Mouse (Mus musculus): ENCODE data around the gene 1110065P20Rik. TPM values are rescaled to one million over a fixed set of nuclear protein-coding genes. Genes with fewer than 3 reads are reported as not detected.

The 1110065P20Rik gene
- polyA plus RNA-seq, 1 experiment, result 1.2 TPM

GRCm38 (mm10) chr4:124802309-124803260, 48.4 kb downstream of the 1110065P20Rik start:
- Histone ChIP-seq H3K9me3 (ENCODE audit: control insufficient read depth, low read length) (no peaks in the 10 kb centered on the region), H3K27me3 (ENCODE audit: control insufficient read depth) (no peaks in the 10 kb centered on the region), H3K36me3 (ENCODE audit: control insufficient read depth) (peaks cover 77% of the 10 kb centered on the region), H3K4me3 (replicated peaks) (peak overlapping the region; percentile 84), H3K4me1 (ENCODE audit: control insufficient read depth) (peaks cover 54% of the 10 kb centered on the region)
- TF ChIP-seq GATA1 (IDR thresholded peaks at IDR 0.05; ENCODE audit: low read length), result no peak
- peak; percentile 56 for TF ChIP-seq TAL1 (IDR thresholded peaks at IDR 0.05; ENCODE audit: low read length)

- Histone ChIP-seq H3K4me3 (replicated peaks) (peak within 1 kb of the TSS; percentile 84), H3K36me3 (ENCODE audit: control insufficient read depth) (peaks cover 77% of the 10 kb centered on the region), H3K4me1 (ENCODE audit: control insufficient read depth) (peaks cover 45% of the 10 kb centered on the region), H3K27me3 (ENCODE audit: control insufficient read depth) (no peaks in the 10 kb centered on the region), H3K9me3 (ENCODE audit: control insufficient read depth, low read length) (no peaks in the 10 kb centered on the region)
- no peak for TF ChIP-seq GATA1 (IDR thresholded peaks at IDR 0.05; ENCODE audit: low read length)
- no peak for TF ChIP-seq TAL1 (IDR thresholded peaks at IDR 0.05; ENCODE audit: low read length)
Observed at GRCm38 (mm10) chr4:124801552-124802308, 49.3 kb downstream of the 1110065P20Rik start, which contains the start of gene Mtf1. Mtf1 (plus strand) TSS chr4:124802104.

Other genes starting within 250 kb of the 1110065P20Rik start
- gene 3100002H09Rik, start 240.4 kb downstream of the 1110065P20Rik start, polyA plus RNA-seq (2012), result not detected in 2 replicates
- 0.01 and 0.02 TPM in 2 replicates for gene Pou3f1, start 194.4 kb downstream of the 1110065P20Rik start, polyA plus RNA-seq (2012)
- gene Utp11, start 157.6 kb downstream of the 1110065P20Rik start, polyA plus RNA-seq (2012), result 0.19 and 0.50 TPM in 2 replicates
- 0.05 and 0.09 TPM in 2 replicates for gene Fhl3, start 150.5 kb downstream of the 1110065P20Rik start, polyA plus RNA-seq (2012)
- gene Sf3a3, start 136.4 kb downstream of the 1110065P20Rik start, polyA plus RNA-seq (2012), result 2.5 and 3.6 TPM in 2 replicates
- 1.5 and 2.5 TPM in 2 replicates for gene Inpp5b, start 109.3 kb downstream of the 1110065P20Rik start, polyA plus RNA-seq (2012)
- gene Mtf1, start 49.1 kb downstream of the 1110065P20Rik start, polyA plus RNA-seq (2012), result 3.1 and 3.6 TPM in 2 replicates
- gene Yrdc, start 517 bp downstream of the 1110065P20Rik start, polyA plus RNA-seq (2012), result 0.76 and 1.0 TPM in 2 replicates
- not detected in 2 replicates for gene Maneal, start 11.0 kb upstream of the 1110065P20Rik start, polyA plus RNA-seq (2012)
- not detected in 2 replicates for gene Epha10, start 29.7 kb upstream of the 1110065P20Rik start, polyA plus RNA-seq (2012)
- 0.52 and 0.61 TPM in 2 replicates for gene 9930104L06Rik, start 85.9 kb upstream of the 1110065P20Rik start, polyA plus RNA-seq (2012)
- gene Cdca8, start 88.1 kb upstream of the 1110065P20Rik start, polyA plus RNA-seq (2012), result 34.5 and 34.6 TPM in 2 replicates
- 0.02 TPM in 1 of 2 replicates, not detected in the other for gene Rspo1, start 135.2 kb upstream of the 1110065P20Rik start, polyA plus RNA-seq (2012)
- 2.1 and 3.1 TPM in 2 replicates for gene Gnl2, start 165.4 kb upstream of the 1110065P20Rik start, polyA plus RNA-seq (2012)
- gene Dnali1, start 214.5 kb upstream of the 1110065P20Rik start, polyA plus RNA-seq (2012), result not detected in 2 replicates
- gene Snip1, start 215.5 kb upstream of the 1110065P20Rik start, polyA plus RNA-seq (2012), result 2.3 and 3.2 TPM in 2 replicates
- gene Meaf6, start 233.9 kb upstream of the 1110065P20Rik start, polyA plus RNA-seq (2012), result 14.6 and 15.6 TPM in 2 replicates